Mouse (Mus musculus) splenic B cell, adult 2 months (primary cell): ENCODE results near the gene Xk.

Experiments
- DNase-seq: peaks from one replicate; pipeline ENCODE4 v3.0.0-alpha.2; 2011; ENCODE audit warnings: low read depth, low spot score
- H3K27me3 ChIP-seq: 2 replicates; pipeline ENCODE4 v1.6.1; 2012; ENCODE audit warnings: mild to moderate bottlenecking, low read length, moderate library complexity, mixed read lengths; ENCODE audit not compliant: control insufficient read depth, poor library complexity, insufficient read depth, severe bottlenecking
- H3K36me3 ChIP-seq: 2 replicates; pipeline ENCODE4 v1.6.1; 2012; ENCODE audit warnings: mild to moderate bottlenecking, low read length, moderate library complexity, mixed read lengths; ENCODE audit not compliant: control insufficient read depth, poor library complexity, insufficient read depth, severe bottlenecking

The Xk gene

DNA sequence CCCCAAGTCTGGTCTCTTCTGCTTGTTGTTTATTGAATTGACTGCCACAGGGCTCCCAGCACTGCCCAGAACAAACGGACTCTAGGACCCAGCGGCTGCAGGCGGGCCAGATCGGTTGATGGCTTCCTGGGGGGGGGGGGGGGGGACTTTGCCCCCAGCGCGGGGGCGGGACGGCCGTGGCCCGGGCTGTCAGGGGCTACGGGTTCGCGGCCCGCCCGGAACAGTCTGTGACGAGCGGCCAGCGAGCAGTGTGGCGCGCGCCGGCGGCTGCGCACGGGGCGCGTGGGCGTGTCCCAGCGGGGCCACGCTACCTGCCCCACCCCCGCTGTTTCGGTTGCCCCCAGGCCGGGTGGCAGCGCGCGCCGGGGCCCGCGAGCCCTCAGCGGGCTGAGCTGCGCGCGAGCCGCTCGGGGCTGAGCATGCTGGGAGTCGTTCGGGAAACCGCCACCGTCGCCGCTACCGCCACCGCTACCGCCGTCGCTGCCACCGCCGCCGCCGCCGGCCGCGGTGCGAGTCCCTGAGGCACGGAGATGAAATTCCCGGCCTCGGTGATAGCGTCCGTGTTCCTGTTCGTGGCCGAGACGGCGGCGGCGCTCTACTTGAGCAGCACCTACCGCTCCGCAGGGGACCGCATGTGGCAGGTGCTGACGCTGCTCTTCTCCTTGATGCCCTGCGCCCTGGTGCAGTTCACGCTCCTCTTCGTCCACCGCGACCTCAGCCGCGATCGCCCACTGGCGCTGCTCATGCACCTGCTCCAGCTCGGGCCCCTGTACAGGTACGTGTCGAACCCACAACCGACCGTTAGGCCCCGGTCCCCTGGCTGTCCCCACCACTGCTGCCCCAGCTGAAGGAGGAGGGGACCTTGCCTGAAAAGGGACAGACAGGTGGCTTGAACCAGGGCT, at the start of gene Xk:
Xk (plus strand) TSS at position 297 of the 902 bp plus-strand sequence.
- H3K27me3 ChIP-seq = no peaks in the 10 kb centered on the region
- no peaks in the 10 kb centered on the region for H3K36me3 ChIP-seq
- peak; percentile 71 for DNase-seq

DNA sequence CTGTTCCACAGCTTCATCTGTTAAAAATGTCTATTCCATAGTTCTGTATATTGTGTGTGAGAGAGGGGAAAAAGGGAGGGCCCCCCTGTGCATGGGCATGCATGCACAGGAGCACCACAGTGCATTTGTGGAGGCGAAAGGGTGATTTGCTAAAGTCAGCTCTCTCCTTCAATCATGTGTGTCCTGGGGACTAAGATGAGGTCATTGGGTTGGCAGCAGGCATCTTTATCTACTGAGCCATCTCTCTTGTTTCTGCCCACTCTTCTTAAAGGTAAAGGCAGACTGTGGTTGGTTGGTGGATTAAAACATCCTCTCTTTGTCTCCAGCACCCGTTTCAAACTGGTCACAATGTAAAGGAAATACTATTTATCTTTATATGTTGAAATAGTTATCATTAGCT, 45.5 kb upstream of the Xk start:
- Histone ChIP-seq H3K27me3 (no peaks in the 10 kb centered on the region), H3K36me3 (no peaks in the 10 kb centered on the region)
- no peak for DNase-seq

DNA sequence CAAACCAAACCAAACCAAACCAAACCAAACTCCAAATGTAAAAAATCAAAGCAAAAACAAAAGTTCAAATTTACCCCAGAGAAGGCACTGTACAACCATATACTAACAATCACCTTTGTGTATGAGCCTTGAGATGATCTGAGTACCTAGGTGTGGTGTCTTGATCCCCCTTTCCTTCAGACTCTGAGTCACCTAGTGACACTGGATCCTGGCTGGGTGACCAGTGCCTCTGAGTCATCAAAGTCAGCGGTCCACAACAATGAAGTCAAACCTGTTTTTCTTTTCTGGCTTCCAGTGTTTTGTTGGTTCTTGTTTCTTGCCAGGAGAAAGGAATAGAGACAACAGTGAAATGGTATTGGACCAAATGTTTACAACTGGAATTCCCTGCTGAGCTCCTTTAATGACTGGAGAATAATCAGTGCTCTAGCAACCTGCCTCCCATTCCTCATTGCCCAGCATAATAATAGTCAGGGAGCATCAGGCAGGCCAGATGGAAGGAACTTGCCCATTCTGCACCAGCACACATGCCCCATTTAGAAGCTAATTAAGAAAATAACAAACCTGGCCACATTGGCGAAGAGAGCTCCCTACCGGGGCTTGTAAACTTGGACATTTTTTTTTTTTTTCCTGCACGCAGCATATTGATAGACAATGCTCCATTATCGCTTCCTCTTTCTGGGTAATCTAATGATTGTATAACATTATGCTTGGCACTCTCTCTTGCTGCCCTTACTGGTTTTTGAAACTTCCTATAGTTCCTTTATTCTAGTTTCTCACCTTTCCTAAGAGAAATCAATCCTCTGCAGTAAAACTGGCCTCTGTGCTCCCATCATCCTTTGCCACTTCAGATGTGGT, 31.6 kb upstream of the Xk start:
- Histone ChIP-seq H3K36me3 (no peaks in the 10 kb centered on the region), H3K27me3 (no peaks in the 10 kb centered on the region)
- DNase-seq = no peak

DNA sequence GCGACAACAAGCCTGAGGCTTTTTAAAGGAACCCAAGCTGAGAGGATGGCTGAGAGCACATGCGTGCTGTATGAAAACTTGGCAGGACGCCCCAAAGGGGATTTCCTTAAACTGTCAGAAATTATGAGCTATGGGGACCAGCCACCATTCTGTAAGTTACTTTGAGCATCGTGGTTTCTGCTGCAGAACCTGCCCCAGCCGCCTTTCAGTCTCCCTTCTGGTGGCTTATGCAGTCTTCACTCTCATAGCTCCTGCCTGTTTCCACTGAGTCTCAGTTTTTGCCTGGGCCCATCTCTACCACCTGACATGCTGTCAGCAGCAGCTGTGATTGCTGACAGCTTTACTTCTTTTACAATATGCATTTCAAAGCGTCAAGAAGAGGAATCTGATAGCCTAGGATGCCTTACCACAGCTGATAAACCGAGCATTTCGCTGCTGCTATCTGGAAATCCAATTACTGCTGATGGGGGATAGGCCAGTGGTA, 29.1 kb upstream of the Xk start:
- no peaks in the 10 kb centered on the region for H3K27me3 ChIP-seq
- H3K36me3 ChIP-seq = no peaks in the 10 kb centered on the region
- peak; percentile 6 for DNase-seq

DNA sequence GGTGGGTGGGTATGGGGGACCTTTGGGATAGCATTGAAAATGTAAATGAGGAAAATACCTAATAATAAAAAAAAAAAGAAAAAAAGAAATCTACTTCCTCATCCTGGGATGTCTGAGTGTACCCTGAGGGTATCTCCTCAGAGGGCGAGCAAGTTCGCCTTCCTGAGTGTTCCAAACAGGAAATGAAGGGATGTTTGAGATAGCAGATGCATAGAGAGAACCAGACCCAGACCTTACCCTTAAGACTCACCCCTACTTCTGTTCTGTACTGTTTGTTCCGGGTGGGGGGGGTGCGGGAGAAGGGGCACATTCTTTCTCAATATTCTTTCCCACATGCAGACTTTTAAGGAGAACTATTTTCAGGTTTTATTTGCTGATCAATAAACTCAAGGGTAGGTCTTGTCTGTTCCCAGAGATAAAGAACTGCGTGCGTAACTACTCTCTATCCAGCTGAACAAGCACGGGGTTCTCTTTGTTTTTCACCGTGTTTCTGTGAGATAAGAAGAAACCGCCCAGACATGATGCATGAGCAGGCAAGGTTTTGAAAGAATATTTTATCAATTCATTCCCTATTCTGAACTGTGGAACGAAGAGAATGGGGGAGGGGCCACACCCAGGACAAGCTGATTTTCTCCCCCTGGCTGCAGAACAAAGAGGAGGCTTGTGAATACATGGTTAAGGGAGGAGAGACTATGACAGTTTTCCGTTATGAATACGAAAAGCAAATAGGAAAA, 27.8 kb upstream of the Xk start:
- Histone ChIP-seq H3K36me3 (no peaks in the 10 kb centered on the region), H3K27me3 (no peaks in the 10 kb centered on the region)
- no peak for DNase-seq

DNA sequence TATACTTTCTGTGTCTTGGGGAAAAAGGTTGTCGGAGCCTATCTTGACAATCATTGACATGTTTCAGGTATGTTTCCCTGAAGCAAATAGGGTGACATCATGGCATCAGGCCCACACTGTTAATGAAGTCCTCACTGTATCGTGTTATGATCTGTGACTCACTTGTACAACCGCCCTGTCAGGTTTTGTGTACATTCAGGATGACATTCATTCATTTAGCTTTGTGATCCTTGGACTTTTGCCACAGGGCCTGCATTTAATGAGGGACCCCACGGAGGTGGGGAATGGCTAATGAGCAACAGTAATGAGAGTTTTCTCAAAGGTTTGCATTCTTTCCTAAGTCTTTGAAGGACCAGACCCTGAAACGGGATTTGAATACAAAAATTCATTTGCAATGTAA, 23.6 kb upstream of the Xk start:
- H3K27me3 ChIP-seq = no peaks in the 10 kb centered on the region
- H3K36me3 ChIP-seq = no peaks in the 10 kb centered on the region
- no peak for DNase-seq

DNA sequence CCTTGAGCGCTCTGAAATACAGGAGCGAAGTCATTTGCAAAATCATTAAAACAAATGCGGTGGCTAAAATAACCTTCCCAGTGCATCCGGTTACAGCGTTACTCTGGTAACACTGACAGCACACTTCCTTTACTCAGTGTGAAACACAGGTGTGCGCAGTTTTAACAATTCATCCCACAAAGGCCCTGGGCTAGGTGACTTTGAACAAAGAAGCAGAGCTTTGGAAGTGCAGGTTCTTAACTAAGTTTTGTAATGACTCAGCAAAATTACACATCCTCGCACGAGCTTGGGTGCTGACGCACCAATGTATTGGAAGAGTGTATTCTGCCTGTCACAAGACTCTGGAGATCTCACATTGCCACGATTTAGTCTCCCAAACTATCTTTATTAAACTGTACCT, 18.6 kb upstream of the Xk start:
- H3K27me3 ChIP-seq = no peaks in the 10 kb centered on the region
- H3K36me3 ChIP-seq = no peaks in the 10 kb centered on the region
- peak; percentile 46 for DNase-seq

DNA sequence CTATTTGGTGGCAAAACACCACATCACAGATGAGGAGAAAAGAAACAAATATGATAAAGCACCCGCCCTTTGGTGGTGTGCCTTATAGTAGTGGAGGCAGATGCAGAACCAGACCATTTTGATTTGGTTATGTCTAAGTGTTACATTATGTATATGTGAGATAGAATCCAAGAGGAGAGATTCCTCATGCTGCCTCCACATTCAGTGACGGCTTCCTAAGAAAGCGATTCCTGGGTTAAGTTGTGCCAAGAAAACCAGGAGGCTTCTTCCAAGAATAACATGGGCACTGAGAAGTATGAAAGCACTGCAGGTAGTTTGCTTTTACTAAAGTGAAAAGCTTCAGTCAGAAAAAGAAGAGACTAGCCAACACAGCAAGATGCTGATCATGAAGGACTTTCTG, 17.7 kb upstream of the Xk start:
- H3K27me3 ChIP-seq = no peaks in the 10 kb centered on the region
- H3K36me3 ChIP-seq = no peaks in the 10 kb centered on the region
- DNase-seq = no peak

DNA sequence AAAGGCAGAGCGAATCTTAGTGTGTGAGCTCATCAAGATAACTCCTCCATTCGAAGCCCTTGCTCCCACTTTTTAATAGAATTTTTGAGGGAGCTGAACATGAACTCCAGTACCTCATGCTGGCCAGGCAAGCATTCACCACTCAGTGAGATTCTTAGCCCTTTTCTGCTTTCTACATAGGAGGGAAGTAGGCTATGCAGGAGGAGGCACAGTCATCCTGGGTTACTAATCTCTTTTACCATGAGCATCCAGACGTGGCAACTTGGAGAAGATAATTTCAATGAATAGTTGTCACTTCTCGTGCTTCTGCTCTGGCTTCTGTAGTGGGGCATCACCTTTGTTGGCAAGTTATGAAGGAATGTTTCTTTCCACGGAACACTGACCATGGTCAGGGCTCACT, 15.8 kb upstream of the Xk start, which contains the start of gene Gm14862:
Gm14862 (minus strand) TSS at position 134 of the 400 bp plus-strand sequence.
- H3K27me3 ChIP-seq = no peaks in the 10 kb centered on the region
- DNase-seq = no peak
- H3K36me3 ChIP-seq = no peaks in the 10 kb centered on the region

DNA sequence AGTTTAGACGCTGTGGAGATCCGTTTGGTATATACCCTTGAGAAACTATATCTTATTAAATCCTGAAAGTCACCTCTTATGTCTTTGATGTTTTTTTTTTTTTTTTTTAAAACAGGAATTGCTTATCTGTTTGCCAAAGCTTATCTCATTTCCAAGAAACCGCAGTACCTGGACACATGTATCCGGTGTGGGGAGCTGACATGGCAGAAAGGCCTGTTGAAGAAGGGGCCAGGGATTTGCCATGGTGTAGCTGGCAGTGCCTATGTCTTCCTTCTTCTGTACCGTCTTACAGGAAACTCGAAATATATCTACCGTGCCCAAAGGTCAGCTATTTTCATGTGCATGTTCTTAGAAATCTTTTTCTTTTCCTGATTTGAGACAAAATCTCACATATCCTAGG, 14.7 kb upstream of the Xk start:
- Histone ChIP-seq H3K27me3 (no peaks in the 10 kb centered on the region), H3K36me3 (no peaks in the 10 kb centered on the region)
- DNase-seq = no peak

DNA sequence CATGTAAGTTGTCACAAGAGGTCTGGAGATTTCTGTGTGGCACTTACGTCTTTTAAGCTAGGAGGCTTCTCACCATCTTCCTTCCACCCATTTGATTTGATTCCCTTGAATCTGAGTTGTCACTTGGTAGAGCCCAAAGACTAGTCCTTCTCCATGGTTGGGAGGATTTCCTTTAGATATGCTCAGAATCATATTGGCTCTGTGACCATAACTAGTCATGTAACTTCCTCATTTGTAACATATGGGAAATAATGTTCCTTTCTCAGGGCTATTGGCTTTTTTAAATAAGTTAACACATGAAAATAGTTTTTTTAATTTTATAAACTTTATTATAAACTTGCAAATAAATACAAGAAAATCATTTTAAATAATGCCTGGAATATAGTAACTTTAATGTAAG, 13.3 kb upstream of the Xk start:
- no peak for DNase-seq
- no peaks in the 10 kb centered on the region for H3K36me3 ChIP-seq
- no peaks in the 10 kb centered on the region for H3K27me3 ChIP-seq

DNA sequence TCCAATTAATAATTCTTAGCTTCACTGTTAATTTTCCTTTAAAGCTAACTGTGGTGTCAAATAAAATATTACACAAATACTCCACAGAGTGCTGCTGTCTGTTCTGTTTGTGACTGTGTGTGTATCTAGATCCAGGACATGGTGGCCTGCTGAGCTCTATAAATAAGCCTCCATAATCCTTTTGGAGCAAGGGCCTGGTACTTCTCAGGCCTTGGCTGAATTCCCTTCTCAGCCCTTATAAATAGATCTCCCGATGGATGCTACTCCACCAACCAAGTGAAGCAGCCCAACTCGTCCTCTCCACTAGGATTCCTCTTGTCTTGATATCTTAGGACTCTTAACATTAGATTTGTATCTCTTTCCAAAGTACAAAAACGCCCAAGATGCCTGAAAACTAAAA, 1.4 kb upstream of the Xk start:
- H3K36me3 ChIP-seq = no peaks in the 10 kb centered on the region
- DNase-seq = no peak
- no peaks in the 10 kb centered on the region for H3K27me3 ChIP-seq

DNA sequence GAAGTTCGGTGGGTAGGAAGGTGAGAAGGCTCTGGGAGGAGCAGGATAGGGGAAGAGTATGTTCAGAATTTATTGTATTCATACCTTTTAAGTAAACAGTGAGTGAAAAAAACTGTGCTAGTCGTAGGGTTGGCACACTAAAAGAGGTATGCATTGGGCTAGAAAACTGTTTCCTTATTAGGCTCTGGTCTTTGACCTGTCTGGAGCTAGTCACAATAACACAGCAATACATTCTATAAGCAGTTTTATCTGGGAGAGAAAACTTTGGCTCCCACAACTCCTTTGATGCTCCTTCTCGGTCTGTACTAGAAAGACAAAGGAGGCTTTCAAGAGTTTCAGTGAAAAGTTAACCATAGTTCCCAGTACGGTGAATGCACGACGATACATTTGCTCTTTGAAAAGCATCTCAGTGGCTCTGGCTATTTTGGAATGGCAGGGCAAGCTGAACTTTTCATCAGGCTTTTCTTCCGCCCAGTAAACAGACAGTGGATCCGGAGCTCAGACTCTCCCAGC, 553 bp upstream of the Xk start:
- H3K27me3 ChIP-seq = no peaks in the 10 kb centered on the region
- peak; percentile 2 for DNase-seq
- no peaks in the 10 kb centered on the region for H3K36me3 ChIP-seq

DNA sequence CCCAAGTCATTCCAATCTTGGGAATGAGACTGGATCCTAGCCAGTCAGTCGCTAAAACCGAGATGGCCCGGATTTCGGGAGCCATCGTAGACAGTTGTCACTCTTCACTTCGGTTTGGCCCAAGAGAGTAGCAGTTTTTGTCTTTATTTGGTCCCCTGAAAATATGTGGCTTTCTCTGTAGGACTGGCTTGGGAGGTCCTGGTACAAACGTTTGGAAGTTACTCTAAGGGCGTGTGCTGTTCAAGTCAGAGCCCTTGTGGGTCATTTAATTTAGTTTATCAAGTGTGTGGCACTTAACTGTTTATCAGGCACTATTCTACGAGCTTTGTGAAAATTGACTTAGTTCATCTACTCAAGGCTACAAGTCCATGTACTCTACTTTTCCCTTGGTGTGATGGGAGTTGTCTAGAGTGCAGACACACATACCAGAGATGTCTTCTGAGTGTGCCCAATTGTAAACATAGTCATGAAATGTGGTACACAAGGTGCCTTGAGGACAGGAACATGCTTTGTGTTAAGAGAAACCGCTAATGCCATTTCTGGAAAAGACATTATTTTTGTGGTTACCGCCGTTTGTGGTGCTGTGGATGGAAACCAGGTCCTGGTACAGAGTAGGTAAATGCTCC, 934 bp downstream of the Xk start:
- H3K36me3 ChIP-seq = no peaks in the 10 kb centered on the region
- H3K27me3 ChIP-seq = no peaks in the 10 kb centered on the region
- no peak for DNase-seq
